Mouse (Mus musculus) embryo, embryonic 10.5 days (tissue): ENCODE data around the gene Msmo1.

ENCODE experiments used
- DNase-seq: peaks from one replicate; pipeline ENCODE4 v3.0.0-alpha.2; 2015; ENCODE audit warnings: low spot score

The Msmo1 gene

DNA sequence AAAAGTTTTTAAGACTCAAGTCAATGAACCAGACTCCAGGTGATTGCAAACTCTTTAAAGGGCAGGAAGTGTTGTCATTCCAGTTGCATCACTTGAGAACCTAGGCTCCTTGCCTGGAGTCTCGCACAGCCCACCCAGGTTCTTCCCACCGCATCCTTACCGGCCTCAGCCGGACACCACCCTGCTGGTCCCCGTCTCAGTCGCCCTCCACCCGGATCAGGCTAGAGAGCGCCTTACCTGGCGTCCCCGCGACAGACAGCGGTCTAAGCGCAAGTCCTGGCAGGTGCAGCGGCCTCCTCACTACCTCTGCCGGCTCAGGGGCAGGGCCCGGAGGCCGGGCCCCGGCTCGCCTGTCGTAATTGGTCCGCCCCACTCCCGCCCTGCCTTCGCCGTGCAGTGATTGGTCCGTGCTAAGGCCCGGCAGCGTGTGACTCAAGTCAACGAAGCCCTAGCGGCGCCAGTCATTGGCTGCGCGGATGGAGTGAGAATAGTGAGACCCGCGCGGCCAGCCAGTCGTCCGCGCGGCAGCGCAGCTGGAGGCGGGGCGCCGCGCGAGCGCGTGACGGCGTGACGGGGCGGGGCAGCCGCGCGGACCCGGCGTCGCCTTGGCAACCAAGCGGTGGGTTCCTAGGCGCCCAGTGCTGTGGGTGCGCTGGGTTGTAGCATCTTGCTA, at the start of gene Msmo1:
TSS of gene Msmo1 (minus strand) at position 522 of the 673 bp plus-strand sequence.
- DNase-seq = peak; percentile 99

DNA sequence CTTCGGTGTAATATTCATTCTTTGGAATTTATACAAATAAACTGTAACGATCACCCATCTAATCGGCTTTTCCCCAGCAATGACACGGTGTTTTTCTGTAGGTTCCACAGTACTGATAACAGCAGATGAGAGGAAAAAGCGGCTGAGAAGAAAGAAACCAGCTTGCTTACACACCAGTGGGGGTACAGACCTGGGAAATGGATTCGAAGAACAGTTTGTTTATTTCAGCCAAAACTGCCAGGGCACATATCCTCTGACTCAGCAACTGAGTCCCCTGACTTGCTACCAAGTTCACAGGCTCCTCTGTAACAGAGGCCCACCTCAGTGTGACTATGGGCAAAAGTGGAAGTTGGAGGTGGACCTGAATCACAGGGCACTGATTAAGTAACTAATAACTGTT, 48.4 kb upstream of the Msmo1 start:
- no peak for DNase-seq

DNA sequence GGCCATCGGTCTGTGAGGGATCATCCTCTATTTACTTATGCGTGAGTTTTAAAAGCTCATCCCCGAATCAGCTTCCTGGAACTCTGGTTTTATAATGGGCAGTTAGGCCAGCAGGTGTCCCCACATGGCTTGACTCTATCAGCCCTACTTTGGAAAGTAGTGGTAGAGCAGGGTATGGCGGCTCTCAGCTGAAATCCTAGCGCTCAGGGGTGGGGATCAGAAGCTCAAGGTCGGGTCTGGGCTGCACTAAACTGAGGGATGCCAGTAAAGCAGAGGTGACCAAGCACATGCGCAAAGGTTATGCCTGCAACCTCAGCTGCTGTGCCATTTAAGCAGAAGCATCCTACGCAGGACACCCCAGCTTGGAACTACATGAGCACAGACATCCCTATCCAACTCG, 44.3 kb upstream of the Msmo1 start:
- peak; percentile 4 for DNase-seq

DNA sequence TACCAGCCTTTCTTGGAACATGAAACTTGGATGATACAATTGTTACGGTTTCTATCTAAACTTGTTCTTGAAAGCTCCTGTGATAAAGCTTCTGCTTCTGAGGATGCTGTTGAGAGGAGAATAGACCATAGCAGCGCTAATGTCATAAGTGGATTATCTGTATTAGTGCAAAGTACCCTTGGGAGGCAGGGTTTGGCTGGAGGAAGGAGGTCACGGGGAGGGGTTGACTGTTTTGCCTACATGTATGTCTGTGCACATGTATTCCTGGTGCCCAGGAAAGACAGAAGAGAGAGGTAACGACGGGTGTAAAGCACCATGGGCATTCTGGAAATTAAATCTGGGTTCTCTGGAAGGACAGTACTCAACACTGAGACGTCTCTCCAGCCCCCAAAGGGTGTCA, 40.5 kb upstream of the Msmo1 start:
- no peak for DNase-seq

DNA sequence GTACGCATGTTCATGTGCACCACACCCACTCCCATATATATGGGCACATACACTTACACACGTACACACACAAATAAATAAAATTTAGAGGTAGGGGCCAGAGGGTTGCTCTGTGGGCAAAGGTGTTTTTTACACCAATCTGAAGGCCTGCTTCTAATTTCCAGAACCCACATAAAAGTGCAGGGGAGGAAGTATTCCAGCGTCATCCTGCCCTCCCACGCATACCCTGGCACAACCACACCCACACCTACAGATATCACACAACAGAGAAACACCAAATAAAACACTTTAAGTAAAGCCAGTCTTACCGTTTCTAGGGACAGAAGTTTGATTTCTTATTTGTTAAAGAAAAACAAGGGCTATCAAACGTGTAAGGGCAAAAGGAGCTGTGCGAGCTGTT, 37.2 kb upstream of the Msmo1 start:
- DNase-seq = no peak

DNA sequence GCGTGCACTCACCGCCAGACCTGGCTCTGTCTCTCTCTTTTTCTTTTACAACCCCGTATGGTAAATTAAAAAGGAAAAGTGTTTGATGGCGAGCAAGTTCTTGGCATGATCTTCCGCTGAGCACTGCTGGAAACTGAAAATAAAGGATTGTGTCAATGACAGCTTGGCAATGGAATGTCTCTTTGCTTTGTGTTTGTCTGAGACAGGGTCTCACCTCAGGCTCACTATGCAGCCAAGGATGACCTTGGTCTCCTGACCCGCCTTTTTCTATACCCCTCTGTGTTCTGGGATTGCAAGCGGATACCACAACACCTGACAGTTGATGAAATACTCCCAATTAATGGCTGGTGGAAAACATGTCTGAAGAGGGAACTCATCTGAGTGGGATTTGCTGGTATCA, 36.0 kb upstream of the Msmo1 start:
- no peak for DNase-seq

DNA sequence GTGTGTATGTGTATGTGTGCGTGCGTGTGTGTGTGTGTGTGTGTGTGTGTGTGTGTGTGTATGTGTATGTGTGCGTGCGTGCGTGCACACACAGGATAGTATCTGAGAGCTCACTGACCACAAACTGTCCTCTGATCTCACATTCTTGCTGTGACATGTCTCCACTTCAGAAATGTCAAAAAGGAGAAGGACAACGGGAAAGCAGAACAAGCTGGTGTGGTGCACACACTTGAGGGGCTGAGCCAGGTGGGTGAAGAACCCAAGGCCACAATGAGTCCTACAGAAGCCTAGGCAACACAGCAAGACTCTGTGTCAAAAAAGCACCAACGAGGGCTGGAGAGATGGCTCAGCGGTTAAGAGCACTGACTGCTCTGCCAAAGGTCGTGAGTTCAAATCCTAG, 35.1 kb upstream of the Msmo1 start:
- DNase-seq = no peak

DNA sequence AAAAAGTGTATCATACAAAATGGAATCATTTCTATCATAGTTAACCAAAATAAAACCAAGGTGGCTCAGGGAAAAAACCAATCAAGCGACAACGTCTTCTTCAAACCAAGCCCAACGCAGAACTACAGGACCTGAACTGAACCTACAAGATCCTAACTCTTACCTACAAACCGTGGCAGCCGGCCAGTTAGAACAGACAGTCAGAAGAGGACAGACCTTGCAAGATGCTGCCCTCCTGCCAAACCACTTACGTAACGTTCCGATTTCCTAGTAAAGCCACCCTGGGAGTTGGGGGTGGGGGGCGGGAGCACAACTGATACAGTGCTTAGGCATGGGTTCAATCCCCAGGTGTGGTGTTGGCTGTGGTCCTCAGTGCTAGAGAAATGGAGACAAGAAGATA, 33.5 kb upstream of the Msmo1 start:
- DNase-seq = no peak

DNA sequence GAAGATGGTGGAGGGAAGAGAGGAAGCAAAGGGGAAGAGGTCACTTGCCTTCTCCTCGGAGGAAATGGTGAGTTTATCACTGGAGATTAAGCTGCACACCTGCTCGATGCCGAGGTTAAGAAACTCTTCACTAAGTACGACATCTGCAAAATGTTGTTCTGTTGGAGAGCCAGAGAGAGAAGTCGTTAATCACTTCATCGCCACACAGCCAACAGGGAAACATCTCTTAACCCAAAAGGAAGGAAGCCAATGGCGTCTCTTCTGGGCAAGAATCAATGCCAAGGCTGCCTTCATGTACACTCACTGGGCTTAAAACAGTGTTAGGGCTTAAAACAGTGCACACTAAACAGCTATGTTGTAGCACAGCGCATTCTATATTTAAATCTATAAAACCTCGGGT, 30.5 kb upstream of the Msmo1 start:
- DNase-seq = no peak

DNA sequence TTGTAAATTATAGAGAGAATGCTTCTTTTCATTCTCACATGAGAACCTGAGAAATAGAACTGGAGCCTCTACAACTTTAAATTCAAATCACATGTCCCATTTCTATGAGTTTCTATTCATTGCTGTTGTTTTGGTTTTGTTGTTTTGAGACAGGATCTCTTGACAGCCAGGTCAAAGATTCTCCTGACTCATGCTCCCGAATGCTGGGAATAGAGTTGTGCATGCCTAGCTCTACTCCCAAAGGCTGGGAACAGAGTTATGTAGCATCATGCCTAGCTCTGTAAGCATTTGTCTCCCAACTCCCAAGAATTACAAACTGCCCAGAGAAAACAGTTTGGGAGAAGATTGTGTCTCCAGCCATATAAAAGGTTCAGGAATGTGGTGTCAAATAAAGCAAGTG, 29.2 kb upstream of the Msmo1 start:
- no peak for DNase-seq

DNA sequence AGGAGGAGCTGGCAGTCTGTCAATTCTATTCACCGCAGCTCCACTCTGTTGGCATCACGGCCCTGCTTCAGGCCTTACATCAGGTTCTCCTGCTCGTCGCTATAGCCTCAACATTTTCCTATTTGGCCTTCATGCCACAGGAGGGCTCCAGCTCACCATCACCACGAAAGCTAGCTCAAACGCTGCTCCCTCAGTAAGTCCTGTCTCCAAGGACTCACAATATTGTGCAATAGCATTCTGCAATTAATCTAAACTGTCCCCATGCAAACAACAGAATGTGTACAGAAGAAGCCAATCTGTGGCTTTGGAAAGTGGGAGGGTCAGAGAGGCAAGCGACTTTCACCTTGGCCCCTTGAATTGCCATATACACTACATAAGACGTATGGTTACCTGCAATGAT, 27.8 kb upstream of the Msmo1 start:
- DNase-seq = no peak

DNA sequence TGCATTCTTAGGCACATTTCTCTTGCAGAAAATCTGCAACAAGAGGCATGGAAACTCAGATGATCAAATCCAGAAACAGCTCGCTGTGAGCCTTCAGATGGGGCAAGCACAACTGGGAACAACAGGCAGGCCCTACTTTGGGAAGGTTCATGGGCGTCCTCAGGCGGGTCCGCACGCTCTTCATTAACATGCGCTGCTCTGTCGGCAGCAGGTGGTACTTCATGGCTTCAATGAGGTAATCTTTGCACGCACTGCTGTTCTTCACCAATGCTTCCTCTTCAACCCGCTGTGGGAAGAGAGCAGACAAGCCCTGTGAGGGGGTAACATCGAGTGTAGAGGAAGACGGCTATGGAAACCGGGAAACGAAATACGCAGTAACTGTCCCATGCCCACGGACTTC, 24.4 kb upstream of the Msmo1 start:
- no peak for DNase-seq

DNA sequence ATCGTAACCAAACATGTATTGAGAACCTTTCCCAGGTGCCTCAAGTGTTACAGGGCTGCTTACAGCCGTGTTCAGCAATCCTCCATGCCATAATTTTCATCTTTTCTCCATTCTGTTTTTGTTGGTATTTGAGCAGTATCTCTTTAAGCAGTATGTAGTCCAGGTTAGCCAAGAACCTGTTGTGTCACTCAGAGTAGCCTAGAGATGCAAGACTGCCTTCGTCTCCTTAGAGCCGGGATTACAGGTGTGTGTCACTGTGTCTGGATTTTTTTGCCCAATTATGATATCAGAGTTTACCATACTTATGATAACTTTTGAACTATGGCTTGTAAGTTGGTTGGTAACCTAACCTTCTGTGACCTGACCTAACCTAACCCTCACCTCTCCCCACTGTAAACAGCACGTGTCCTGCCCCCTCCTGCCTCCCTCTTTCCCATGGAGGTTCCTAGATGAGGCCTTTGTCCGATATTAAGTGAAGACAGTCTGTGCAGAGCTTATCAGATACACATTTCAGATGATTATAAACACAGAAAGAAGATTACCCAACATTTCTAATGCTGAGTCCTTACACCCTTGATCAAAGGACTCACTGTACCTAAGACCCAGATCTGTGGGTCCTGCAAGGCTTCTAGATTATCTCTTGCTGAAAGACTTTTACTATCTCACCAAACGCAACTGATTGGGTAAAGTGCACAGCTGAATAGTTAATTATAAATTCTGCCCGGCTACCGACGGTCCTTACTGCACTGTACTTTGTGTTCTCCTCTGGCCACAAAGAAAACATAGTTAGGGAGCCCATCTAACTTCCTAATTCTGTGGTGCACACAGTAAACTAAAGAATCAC, 12.8 kb upstream of the Msmo1 start:
- DNase-seq = no peak

DNA sequence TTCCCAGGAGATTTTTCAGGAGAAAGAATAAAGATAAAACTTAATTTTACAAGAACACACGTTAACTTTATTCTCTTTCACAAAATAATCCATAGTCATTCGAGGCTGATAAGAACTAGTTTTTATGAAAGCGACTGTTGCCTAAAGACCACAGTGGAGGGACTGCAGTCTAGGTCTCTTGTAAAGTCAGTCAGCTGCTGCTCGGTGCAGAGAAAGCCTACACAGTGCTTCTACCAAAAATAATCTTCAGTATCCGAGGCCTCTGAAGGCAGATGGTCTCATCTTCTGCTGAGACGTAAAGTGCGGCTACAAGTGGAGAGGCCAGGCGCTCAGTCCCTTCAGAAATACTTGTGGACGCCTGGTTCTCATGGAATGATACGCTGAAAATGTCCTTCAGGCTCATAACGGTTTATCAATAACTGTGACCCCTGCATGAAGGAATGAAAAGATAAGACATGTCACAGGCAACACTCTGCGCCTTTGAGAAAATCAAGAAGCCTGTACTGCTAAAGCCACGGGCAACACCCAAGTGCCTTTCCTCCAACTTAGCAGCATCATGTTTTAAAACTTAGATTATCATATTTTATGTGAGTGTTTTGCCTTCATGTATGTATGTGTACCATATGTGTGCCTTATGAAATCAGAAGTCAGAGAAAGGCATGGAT, 7.1 kb upstream of the Msmo1 start:
- DNase-seq = no peak

DNA sequence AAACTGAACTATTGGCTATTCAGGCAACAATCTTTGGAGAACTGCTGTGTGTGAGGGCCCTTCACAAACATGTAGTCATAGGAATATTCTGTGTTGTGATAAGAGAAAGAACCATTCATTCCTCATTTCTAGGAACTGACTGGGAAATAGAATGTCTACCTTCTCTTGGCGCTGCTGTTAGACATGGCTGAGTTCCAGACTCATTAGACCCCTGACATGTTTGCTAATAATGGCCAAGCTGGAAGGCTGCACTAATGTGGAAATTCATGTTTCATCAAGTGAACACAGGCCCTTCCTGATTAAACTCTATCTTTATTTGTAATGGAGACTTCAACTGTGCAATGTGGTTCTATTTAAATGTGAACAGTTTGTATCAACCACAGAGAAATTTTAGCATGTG, 5.3 kb upstream of the Msmo1 start:
- no peak for DNase-seq

DNA sequence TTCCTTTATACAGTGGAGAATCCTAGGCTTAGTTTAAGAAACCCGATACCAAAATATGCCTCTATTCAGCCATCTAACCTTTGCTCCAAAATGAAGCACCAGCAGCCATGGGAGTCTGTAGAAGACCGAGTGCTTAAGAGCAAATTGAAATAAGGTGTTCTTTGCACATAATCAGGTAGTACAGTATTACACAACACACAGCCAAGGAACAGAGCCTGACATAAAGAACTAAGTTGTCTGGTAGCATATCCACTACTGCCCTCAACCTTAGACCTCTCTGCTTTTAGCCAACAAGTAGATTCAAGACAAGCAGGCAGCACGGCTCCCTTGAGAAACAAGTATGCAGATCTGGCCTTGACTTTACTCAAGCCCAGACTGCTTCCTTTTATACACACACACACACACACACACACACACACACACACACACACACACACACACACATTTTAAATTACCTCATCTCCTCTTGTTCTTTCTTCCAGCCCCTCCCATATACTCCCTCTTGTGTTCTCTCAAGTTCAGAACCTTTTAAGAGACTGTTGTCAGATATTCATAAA, 3.3 kb upstream of the Msmo1 start:
- no peak for DNase-seq

DNA sequence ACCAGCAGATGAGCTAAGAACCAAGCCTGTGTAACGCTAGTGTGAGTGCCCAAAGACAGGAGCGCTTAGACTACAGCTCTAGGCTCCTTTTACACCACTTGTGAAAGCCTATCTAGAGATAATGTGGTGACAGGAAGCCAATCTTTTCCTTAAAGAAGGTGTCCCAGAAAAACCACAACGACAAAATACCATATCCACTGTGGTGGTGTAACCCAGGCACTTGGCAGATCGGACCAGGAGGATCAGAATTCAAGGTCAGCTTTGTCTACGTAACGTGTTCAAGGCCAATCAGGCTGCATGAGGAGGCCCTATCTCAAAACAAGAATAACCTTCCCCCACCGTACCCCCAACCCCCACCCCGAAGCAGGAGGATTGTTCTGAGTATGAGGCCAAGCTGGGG, 1.6 kb upstream of the Msmo1 start:
- no peak for DNase-seq

DNA sequence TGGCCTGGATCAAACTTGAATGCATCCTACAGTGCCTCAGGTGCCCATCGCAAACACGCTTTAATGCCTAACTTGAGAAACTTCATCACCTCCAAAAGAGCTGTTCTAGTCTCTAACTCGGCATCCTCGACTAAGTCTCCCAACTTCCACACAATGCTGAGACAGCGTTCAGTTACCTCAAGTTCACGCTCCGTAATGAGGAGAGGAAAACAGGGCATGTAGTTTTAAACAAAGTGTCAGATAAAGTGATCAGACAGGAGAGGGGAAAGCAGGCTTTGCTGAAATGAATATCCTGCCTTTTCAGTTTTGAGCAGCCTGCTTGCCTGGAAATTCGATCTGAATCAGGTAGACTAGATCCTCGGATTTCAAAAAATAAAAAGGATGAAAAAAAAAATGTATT, 996 bp downstream of the Msmo1 start:
- DNase-seq = no peak

DNA sequence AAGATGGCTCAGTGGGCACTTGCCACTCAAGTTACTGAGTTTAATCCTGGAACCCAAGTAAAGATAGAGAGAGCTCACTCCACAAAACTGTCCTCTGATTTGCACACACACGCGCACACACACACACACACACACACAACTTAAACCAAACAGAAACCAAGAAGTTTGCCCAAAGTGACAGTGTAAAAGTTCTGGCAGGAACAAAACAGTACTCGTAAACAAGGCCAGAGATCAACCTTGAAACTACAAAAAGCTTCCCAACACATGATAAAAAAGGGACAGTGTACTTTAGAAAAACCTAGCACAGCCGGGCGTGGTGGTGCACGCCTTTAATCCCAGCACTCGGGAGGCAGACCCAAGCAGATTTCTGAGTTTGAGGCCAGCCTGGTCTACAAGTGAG, 5.4 kb downstream of the Msmo1 start:
- DNase-seq = no peak

DNA sequence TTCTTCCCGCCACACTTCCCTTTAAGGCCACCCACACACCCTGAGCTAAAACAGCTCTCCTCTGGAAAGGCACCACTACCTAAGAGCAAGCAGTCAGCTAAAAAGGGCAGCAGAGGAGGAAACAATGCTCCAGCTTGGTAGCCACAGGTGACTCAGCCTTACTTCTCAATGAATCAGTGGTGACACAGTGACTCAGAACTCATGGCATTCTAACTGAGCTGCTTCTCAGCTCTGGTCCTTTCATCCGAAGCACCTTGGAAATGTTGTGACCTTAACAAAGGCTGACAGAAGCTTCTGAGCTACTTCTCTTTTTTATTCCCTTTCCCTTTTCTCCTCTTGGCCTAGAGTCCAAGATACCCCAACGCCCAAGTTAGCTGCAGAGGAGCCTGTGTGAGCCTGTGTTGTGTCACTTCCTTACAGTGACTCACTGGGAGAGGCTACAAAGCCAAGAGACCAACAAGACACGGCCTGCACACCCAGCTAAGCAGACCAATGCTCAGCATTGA, 7.3 kb downstream of the Msmo1 start:
- DNase-seq = no peak

DNA sequence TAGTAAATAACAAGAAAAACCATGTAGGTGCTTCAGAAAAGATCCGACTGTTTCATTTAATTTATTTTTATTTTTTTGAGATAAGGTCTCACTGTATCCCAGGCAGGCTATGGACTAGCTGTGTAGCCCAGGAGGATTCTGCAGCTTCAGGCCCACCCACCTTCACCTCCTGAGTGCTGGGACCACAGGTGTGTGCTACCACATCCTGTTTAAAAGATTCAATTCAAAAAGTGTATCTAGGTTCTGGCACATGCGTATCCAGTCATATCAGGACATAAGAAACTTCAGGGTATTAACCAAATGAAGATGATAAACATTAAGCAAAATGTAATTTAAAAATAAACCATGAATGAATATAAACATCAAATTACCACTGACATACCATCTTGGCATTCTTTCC, 10.4 kb downstream of the Msmo1 start:
- DNase-seq = no peak

DNA sequence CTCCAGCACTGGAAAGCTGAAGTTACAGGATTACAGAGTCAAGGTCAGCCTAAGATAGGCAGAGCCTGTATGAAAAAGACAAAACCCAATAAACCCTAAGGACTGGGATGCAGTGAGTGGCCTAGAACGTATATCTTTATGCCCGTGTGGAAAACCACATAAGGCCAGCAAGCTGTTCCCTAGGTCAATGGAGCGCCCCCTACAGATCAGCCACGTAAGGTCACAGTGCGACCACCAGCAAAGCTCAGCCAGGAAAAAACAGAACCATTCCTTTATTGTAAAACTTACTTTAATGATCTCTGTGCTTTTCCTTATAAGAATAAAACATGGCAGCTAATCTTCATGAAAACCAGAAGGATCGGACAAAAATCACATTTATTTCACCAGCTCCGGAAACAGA, 15.7 kb downstream of the Msmo1 start:
- DNase-seq = no peak

DNA sequence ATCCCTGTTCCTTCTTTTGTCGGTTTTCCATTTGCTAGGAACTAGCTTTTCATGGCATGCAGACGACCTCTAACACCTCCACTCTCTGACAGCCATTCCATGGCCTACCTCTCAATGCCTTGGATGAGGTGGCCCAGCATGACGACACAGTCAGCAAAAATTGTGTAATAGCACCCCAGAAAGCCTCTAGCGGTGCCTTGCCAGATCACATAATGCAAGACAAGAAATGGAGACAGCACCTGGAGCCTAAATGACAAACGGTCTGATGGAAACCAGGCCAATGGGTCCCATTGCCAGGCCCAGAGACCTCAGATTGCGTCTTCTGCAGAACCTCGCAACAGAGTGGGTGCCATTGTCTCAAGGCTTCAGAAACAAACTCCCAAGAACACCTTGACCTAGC, 21.1 kb downstream of the Msmo1 start:
- DNase-seq = no peak
